1 mouse cellular context compared by ENCODE assay signal in genomic region chr2:180756786-180757185, GRCm38 (mm10).
A peak's percentile ranks its signal among the peaks of the same experiment; 100 is the strongest.
TF ChIP-seq lines count a peak whose summit lies in the region.

No protein-coding gene starts in this region.

TF ChIP-seq in ES-E14, 5 proteins besides CTCF, POLR2A, EP300 and RAD21:
- no peak for TF ChIP-seq ZNF384 (IDR thresholded peaks at IDR 0.05; ENCODE audit: low read depth, low read length)
- TF ChIP-seq CHD2 (IDR thresholded peaks at IDR 0.05; ENCODE audit: low read depth, low read length) = no peak
- TF ChIP-seq MAFK (IDR thresholded peaks at IDR 0.05; ENCODE audit: insufficient read depth, low read depth, low read length) = peak; percentile 70
